Mouse (Mus musculus): ENCODE results near the gene Olfr1309. TPM values are rescaled to one million over a fixed set of nuclear protein-coding genes. Genes with fewer than 3 reads are reported as not detected.
"Not testable (repeated sequence)": the region's sequence is repeated elsewhere in the genome, so short reads cannot be mapped to it uniquely, and the experiment has no call there.

The Olfr1309 gene
- polyA plus RNA-seq (2015; fragmentation: Nextera tagmentation; extraction: Ambion mirVana), result not detected in 2 replicates

- no peak within 1 kb of the TSS for H3K4me2 ChIP-seq (ENCODE audit: low read length)
- WGBS, result 65% methylated on average over 1 of the region's 1 CpGs
- no peak within 1 kb of the TSS for H3K4me3 ChIP-seq (ENCODE audit: low read length)
- no peak within 1 kb of the TSS for H3K27ac ChIP-seq (ENCODE audit: low read depth, low read length)
- ATAC-seq, result no peak
- no peaks in the 10 kb centered on the region for H3K4me1 ChIP-seq (ENCODE audit: control insufficient read depth, insufficient read depth, low read depth, low read length)
- H3K9ac ChIP-seq (ENCODE audit: low read depth, low read length), result no peak within 1 kb of the TSS
- no peaks in the 10 kb centered on the region for H3K9me3 ChIP-seq (ENCODE audit: control insufficient read depth, low read length)
- no peaks in the 10 kb centered on the region for H3K27me3 ChIP-seq (replicated peaks; ENCODE audit: control insufficient read depth, insufficient read depth, low read length)
- H3K36me3 ChIP-seq (ENCODE audit: control insufficient read depth, insufficient read depth, low read length), result no peaks in the 10 kb centered on the region
Measured at GRCm38 (mm10) chr2:111990181-111990580, at the start of gene Olfr1309. Gene Olfr1309 (minus strand): TSS chr2:111990281.

GRCm38 (mm10) chr2:112026971-112027370, 36.9 kb upstream of the Olfr1309 start:
- WGBS, result 53% methylated on average over 6 of the region's 6 CpGs
- H3K27me3 ChIP-seq (replicated peaks; ENCODE audit: control insufficient read depth, insufficient read depth, low read length); ATAC-seq; H3K4me1 ChIP-seq (ENCODE audit: control insufficient read depth, insufficient read depth, low read depth, low read length); H3K9me3 ChIP-seq (ENCODE audit: control insufficient read depth, low read length); H3K9ac ChIP-seq (ENCODE audit: low read depth, low read length); H3K27ac ChIP-seq (ENCODE audit: low read depth, low read length); H3K36me3 ChIP-seq (ENCODE audit: control insufficient read depth, insufficient read depth, low read length); H3K4me3 ChIP-seq (ENCODE audit: low read length); H3K4me2 ChIP-seq (ENCODE audit: low read length): not testable (repeated sequence)

GRCm38 (mm10) chr2:112024312-112024711, 34.2 kb upstream of the Olfr1309 start, which contains the start of gene Olfr1311:
Gene Olfr1311 (minus strand): TSS chr2:112024412.
- WGBS, result 94% methylated on average over 2 of the region's 2 CpGs
- no peak within 1 kb of the TSS for H3K4me3 ChIP-seq (ENCODE audit: low read length)
- no peak within 1 kb of the TSS for H3K4me2 ChIP-seq (ENCODE audit: low read length)
- H3K27ac ChIP-seq (ENCODE audit: low read depth, low read length), result no peak within 1 kb of the TSS
- no peak for ATAC-seq
- no peaks in the 10 kb centered on the region for H3K9me3 ChIP-seq (ENCODE audit: control insufficient read depth, low read length)
- H3K9ac ChIP-seq (ENCODE audit: low read depth, low read length), result no peak within 1 kb of the TSS
- H3K27me3 ChIP-seq (replicated peaks; ENCODE audit: control insufficient read depth, insufficient read depth, low read length), result no peaks in the 10 kb centered on the region
- H3K36me3 ChIP-seq (ENCODE audit: control insufficient read depth, insufficient read depth, low read length), result no peaks in the 10 kb centered on the region
- no peaks in the 10 kb centered on the region for H3K4me1 ChIP-seq (ENCODE audit: control insufficient read depth, insufficient read depth, low read depth, low read length)

- H3K36me3 ChIP-seq (ENCODE audit: control insufficient read depth, insufficient read depth, low read length), result no peaks in the 10 kb centered on the region
- WGBS, result 90% methylated on average over 3 of the region's 3 CpGs
- no peaks in the 10 kb centered on the region for H3K9me3 ChIP-seq (ENCODE audit: control insufficient read depth, low read length)
- no peaks in the 10 kb centered on the region for H3K27me3 ChIP-seq (replicated peaks; ENCODE audit: control insufficient read depth, insufficient read depth, low read length)
- no peak overlapping the region for H3K4me3 ChIP-seq (ENCODE audit: low read length)
- ATAC-seq, result no peak
- H3K4me2 ChIP-seq (ENCODE audit: low read length), result no peak overlapping the region
- no peak overlapping the region for H3K9ac ChIP-seq (ENCODE audit: low read depth, low read length)
- no peak overlapping the region for H3K27ac ChIP-seq (ENCODE audit: low read depth, low read length)
- no peaks in the 10 kb centered on the region for H3K4me1 ChIP-seq (ENCODE audit: control insufficient read depth, insufficient read depth, low read depth, low read length)
Measured at GRCm38 (mm10) chr2:112014900-112015299, 24.8 kb upstream of the Olfr1309 start.

GRCm38 (mm10) chr2:112012608-112013007, 22.5 kb upstream of the Olfr1309 start, which contains the start of gene Olfr1310:
Gene Olfr1310 (minus strand): TSS chr2:112012708.
- no peak within 1 kb of the TSS for H3K4me2 ChIP-seq (ENCODE audit: low read length)
- no peak for ATAC-seq
- H3K36me3 ChIP-seq (ENCODE audit: control insufficient read depth, insufficient read depth, low read length), result no peaks in the 10 kb centered on the region
- no peaks in the 10 kb centered on the region for H3K4me1 ChIP-seq (ENCODE audit: control insufficient read depth, insufficient read depth, low read depth, low read length)
- no peak within 1 kb of the TSS for H3K4me3 ChIP-seq (ENCODE audit: low read length)
- H3K9ac ChIP-seq (ENCODE audit: low read depth, low read length), result no peak within 1 kb of the TSS
- no peak within 1 kb of the TSS for H3K27ac ChIP-seq (ENCODE audit: low read depth, low read length)
- no peaks in the 10 kb centered on the region for H3K9me3 ChIP-seq (ENCODE audit: control insufficient read depth, low read length)
- no peaks in the 10 kb centered on the region for H3K27me3 ChIP-seq (replicated peaks; ENCODE audit: control insufficient read depth, insufficient read depth, low read length)

- no peak within 1 kb of the TSS for H3K4me2 ChIP-seq (ENCODE audit: low read length)
- H3K4me1 ChIP-seq (ENCODE audit: control insufficient read depth, insufficient read depth, low read depth, low read length), result no peaks in the 10 kb centered on the region
- no peaks in the 10 kb centered on the region for H3K9me3 ChIP-seq (ENCODE audit: control insufficient read depth, low read length)
- H3K4me3 ChIP-seq (ENCODE audit: low read length), result no peak within 1 kb of the TSS
- no peak within 1 kb of the TSS for H3K9ac ChIP-seq (ENCODE audit: low read depth, low read length)
- H3K27ac ChIP-seq (ENCODE audit: low read depth, low read length), result no peak within 1 kb of the TSS
- WGBS, result 60% methylated on average over 1 of the region's 1 CpGs
- no peaks in the 10 kb centered on the region for H3K36me3 ChIP-seq (ENCODE audit: control insufficient read depth, insufficient read depth, low read length)
- no peak for ATAC-seq
- no peaks in the 10 kb centered on the region for H3K27me3 ChIP-seq (replicated peaks; ENCODE audit: control insufficient read depth, insufficient read depth, low read length)
Measured at GRCm38 (mm10) chr2:111964844-111965243, 25.2 kb downstream of the Olfr1309 start, which contains the start of gene Olfr1308. Gene Olfr1308 (minus strand): TSS chr2:111964944.

GRCm38 (mm10) chr2:111949340-111949739, 40.7 kb downstream of the Olfr1309 start, which contains the start of gene Olfr1307:
Gene Olfr1307 (minus strand): TSS chr2:111949440.
- no peak within 1 kb of the TSS for H3K4me3 ChIP-seq (ENCODE audit: low read length)
- H3K36me3 ChIP-seq (ENCODE audit: control insufficient read depth, insufficient read depth, low read length), result no peaks in the 10 kb centered on the region
- H3K9me3 ChIP-seq (ENCODE audit: control insufficient read depth, low read length), result no peaks in the 10 kb centered on the region
- WGBS, result 84% methylated on average over 1 of the region's 1 CpGs
- no peaks in the 10 kb centered on the region for H3K27me3 ChIP-seq (replicated peaks; ENCODE audit: control insufficient read depth, insufficient read depth, low read length)
- no peak within 1 kb of the TSS for H3K4me2 ChIP-seq (ENCODE audit: low read length)
- H3K9ac ChIP-seq (ENCODE audit: low read depth, low read length), result no peak within 1 kb of the TSS
- no peaks in the 10 kb centered on the region for H3K4me1 ChIP-seq (ENCODE audit: control insufficient read depth, insufficient read depth, low read depth, low read length)
- ATAC-seq, result no peak
- H3K27ac ChIP-seq (ENCODE audit: low read depth, low read length), result no peak within 1 kb of the TSS

Other genes starting within 250 kb of the Olfr1309 start
- not detected in 2 replicates for gene Olfr1301, start 239.3 kb downstream of the Olfr1309 start, polyA plus RNA-seq (2015; fragmentation: Nextera tagmentation; extraction: Ambion mirVana)
- not detected in 2 replicates for gene Olfr1302, start 212.9 kb downstream of the Olfr1309 start, polyA plus RNA-seq (2015; fragmentation: Nextera tagmentation; extraction: Ambion mirVana)
- gene Olfr1303, start 169.9 kb downstream of the Olfr1309 start, polyA plus RNA-seq (2015; fragmentation: Nextera tagmentation; extraction: Ambion mirVana), result not detected in 2 replicates
- gene Olfr1305, start 113.1 kb downstream of the Olfr1309 start, polyA plus RNA-seq (2015; fragmentation: Nextera tagmentation; extraction: Ambion mirVana), result not detected in 2 replicates
- gene Olfr1306, start 74.0 kb downstream of the Olfr1309 start, polyA plus RNA-seq (2015; fragmentation: Nextera tagmentation; extraction: Ambion mirVana), result not detected in 2 replicates
- 0.01 TPM in 1 of 2 replicates, not detected in the other for gene Olfr1307, start 40.8 kb downstream of the Olfr1309 start, polyA plus RNA-seq (2015; fragmentation: Nextera tagmentation; extraction: Ambion mirVana)
- not detected in 2 replicates for gene Olfr1308, start 25.3 kb downstream of the Olfr1309 start, polyA plus RNA-seq (2015; fragmentation: Nextera tagmentation; extraction: Ambion mirVana)
- gene Olfr1310, start 22.4 kb upstream of the Olfr1309 start, polyA plus RNA-seq (2015; fragmentation: Nextera tagmentation; extraction: Ambion mirVana), result not detected in 2 replicates
- gene Olfr1311, start 34.1 kb upstream of the Olfr1309 start, polyA plus RNA-seq (2015; fragmentation: Nextera tagmentation; extraction: Ambion mirVana), result not detected in 2 replicates
- gene Olfr1312, start 60.0 kb upstream of the Olfr1309 start, polyA plus RNA-seq (2015; fragmentation: Nextera tagmentation; extraction: Ambion mirVana), result not detected in 2 replicates
- gene Olfr1313, start 87.6 kb upstream of the Olfr1309 start, polyA plus RNA-seq (2015; fragmentation: Nextera tagmentation; extraction: Ambion mirVana), result not detected in 2 replicates
- not detected in 2 replicates for gene Olfr1314, start 106.5 kb upstream of the Olfr1309 start, polyA plus RNA-seq (2015; fragmentation: Nextera tagmentation; extraction: Ambion mirVana)
- not detected in 2 replicates for gene Olfr1315-ps1, start 125.2 kb upstream of the Olfr1309 start, polyA plus RNA-seq (2015; fragmentation: Nextera tagmentation; extraction: Ambion mirVana)
- not detected in 2 replicates for gene Olfr1316, start 144.7 kb upstream of the Olfr1309 start, polyA plus RNA-seq (2015; fragmentation: Nextera tagmentation; extraction: Ambion mirVana)
- not detected in 2 replicates for gene Olfr1317, start 150.0 kb upstream of the Olfr1309 start, polyA plus RNA-seq (2015; fragmentation: Nextera tagmentation; extraction: Ambion mirVana)
- 0.04 and 0.10 TPM in 2 replicates for gene Olfr1318, start 163.9 kb upstream of the Olfr1309 start, polyA plus RNA-seq (2015; fragmentation: Nextera tagmentation; extraction: Ambion mirVana)
- 28.5 and 32.4 TPM in 2 replicates for gene Lpcat4, start 249.2 kb upstream of the Olfr1309 start, polyA plus RNA-seq (2015; fragmentation: Nextera tagmentation; extraction: Ambion mirVana)

Measured in hindbrain, embryonic 16.5 days (tissue).